Mouse (Mus musculus) CH12.LX (cell line): Measurements from ENCODE around the gene Pgm2l1.

Experiments
- CHD2 ChIP-seq: IDR thresholded peaks from 2 replicates; pipeline ENCODE4 v1.6.1; 2011; ENCODE audit warnings: low read length, improper control_type of control experiment
- CTCF ChIP-seq, 2 experiments: IDR thresholded peaks in 1 of 2; conservative IDR thresholded peaks in 1 of 2; 2 replicates each; pipeline ENCODE4 v1.5.1; 2011 to 2012; ENCODE audit warnings: low read depth in 2 of 2, low read length in 2 of 2, improper control_type of control experiment in 1 of 2, inconsistent platforms in 1 of 2, mild to moderate bottlenecking in 1 of 2, moderate library complexity in 1 of 2
- ELF1 ChIP-seq: IDR thresholded peaks from 2 replicates; pipeline ENCODE4 v1.6.1; 2014; ENCODE audit warnings: low read depth, mild to moderate bottlenecking, inconsistent platforms, low read length, improper control_type of control experiment
- EP300 ChIP-seq: IDR thresholded peaks from 2 replicates; pipeline ENCODE4 v1.6.1; 2011; ENCODE audit warnings: low read length, improper control_type of control experiment
- MAX ChIP-seq: IDR thresholded peaks from 2 replicates; pipeline ENCODE4 v1.6.1; 2011; ENCODE audit warnings: low read length, improper control_type of control experiment
- MAZ ChIP-seq: IDR thresholded peaks from 2 replicates; pipeline ENCODE4 v1.6.1; 2012; ENCODE audit warnings: low read depth, mild to moderate bottlenecking, inconsistent platforms, low read length, improper control_type of control experiment, moderate library complexity
- MXI1 ChIP-seq: IDR thresholded peaks from 2 replicates; pipeline ENCODE4 v1.6.1; 2011; ENCODE audit warnings: mild to moderate bottlenecking, low read depth, low read length, improper control_type of control experiment
- MYC ChIP-seq: IDR thresholded peaks from 2 replicates; pipeline ENCODE4 v1.6.1; 2011; ENCODE audit warnings: low read depth, mild to moderate bottlenecking, improper control_type of control experiment, low read length
- RAD21 ChIP-seq: IDR thresholded peaks from 2 replicates; pipeline ENCODE4 v1.6.1; 2011; ENCODE audit warnings: low read depth, mild to moderate bottlenecking, low read length, improper control_type of control experiment, moderate library complexity
- RCOR1 ChIP-seq: conservative IDR thresholded peaks from 2 replicates; pipeline ENCODE4 v1.6.1; 2012; ENCODE audit warnings: low read depth, mild to moderate bottlenecking, inconsistent platforms, low read length, improper control_type of control experiment
- TCF12 ChIP-seq: IDR thresholded peaks from 2 replicates; pipeline ENCODE4 v1.6.1; 2014; ENCODE audit warnings: low read depth, mild to moderate bottlenecking, inconsistent platforms, low read length, improper control_type of control experiment
- ZC3H11A ChIP-seq: IDR thresholded peaks from 2 replicates; pipeline ENCODE4 v1.6.1; 2012; ENCODE audit warnings: low read depth, mild to moderate bottlenecking, inconsistent platforms, low read length, improper control_type of control experiment
- ZKSCAN1 ChIP-seq: IDR thresholded peaks from 2 replicates; pipeline ENCODE4 v1.6.1; 2012; ENCODE audit warnings: low read depth, inconsistent platforms, low read length, improper control_type of control experiment, borderline replicate concordance
- ZMIZ1 ChIP-seq: IDR thresholded peaks from 2 replicates; pipeline ENCODE4 v1.6.1; 2012; ENCODE audit warnings: low read depth, mild to moderate bottlenecking, inconsistent platforms, low read length, improper control_type of control experiment

DNA sequence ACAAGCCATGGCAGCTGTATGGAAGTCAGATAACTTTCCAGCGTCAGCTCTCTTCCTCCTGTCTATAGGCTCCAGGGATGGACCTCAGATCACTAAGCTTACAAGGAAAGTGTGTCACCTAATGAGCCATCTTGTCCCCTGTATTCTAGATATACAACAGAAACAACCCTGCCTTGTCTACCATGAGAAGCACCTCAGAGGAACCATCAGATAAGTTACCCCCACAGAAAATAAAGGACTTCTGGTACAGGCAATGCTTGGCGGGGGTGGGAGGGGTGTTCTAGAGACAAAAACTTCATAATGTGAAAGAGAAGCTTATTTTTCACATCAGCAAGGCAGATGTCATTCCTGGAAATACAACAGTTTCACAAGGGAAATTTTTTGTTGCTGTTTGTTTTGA lies 21.1 kb upstream of the Pgm2l1 start:
- TF ChIP-seq ELF1 (no peak), TCF12 (no peak), RAD21 (no peak), CTCF (conservative IDR thresholded peaks at IDR 0.05 in 1 of 2, IDR thresholded peaks at IDR 0.05 in 1 of 2; ENCODE audit: low read depth in 2 of 2, low read length in 2 of 2) (no peak), MXI1 (no peak), ZC3H11A (no peak), ZMIZ1 (no peak), RCOR1 (no peak), MYC (no peak), MAX (no peak), ZKSCAN1 (no peak), EP300 (no peak), MAZ (no peak), CHD2 (no peak)
